13 mouse cellular contexts compared by ENCODE assay signal in genomic region chr12:71849051-71849450, GRCm38 (mm10).
"Had no signal": no experiment of that assay in that cellular context is flagged by ENCODE, and none has a peak within 500 bp of the region (broad histone marks: within the 10 kb centered on the region; RNA-seq: fewer than 3 reads in every experiment).

No protein-coding gene starts in this region.

- H3K36me3 ChIP-seq: limb, embryonic 10.5 days; midbrain, embryonic 15.5 days; neural tube, embryonic 12.5 days had no signal

- H3K9ac ChIP-seq: liver, embryonic 14.5 days; midbrain, embryonic 15.5 days; neural tube, embryonic 12.5 days had no signal

- H3K27ac ChIP-seq: left cerebral cortex, adult 2 months; limb, embryonic 10.5 days; liver, embryonic 14.5 days; midbrain, embryonic 15.5 days; neural tube, embryonic 12.5 days; stomach, postnatal 0 days had no signal

- H3K4me3 ChIP-seq: left cerebral cortex, adult 2 months; limb, embryonic 10.5 days; midbrain, embryonic 15.5 days; neural tube, embryonic 12.5 days had no signal

- ATAC-seq: lung, postnatal 0 days; midbrain, embryonic 15.5 days had no signal

- H3K4me2 ChIP-seq: midbrain, embryonic 11.5 days; midbrain, embryonic 15.5 days; neural tube, embryonic 12.5 days had no signal

- H3K27me3 ChIP-seq: midbrain, embryonic 15.5 days; neural tube, embryonic 12.5 days had no signal

- H3K9me3 ChIP-seq: limb, embryonic 10.5 days; midbrain, embryonic 15.5 days; neural tube, embryonic 12.5 days had no signal

- DNase-seq: kidney, postnatal 10 days; kidney, postnatal 4 days; lung, adult 2 months; lung, postnatal 36 days; thymus, postnatal 4 days had no signal
